Mouse (Mus musculus) neural tube, embryonic 11.5 days (tissue): ENCODE results near the gene Fam172a. TPM values are rescaled to one million over a fixed set of nuclear protein-coding genes. Genes with fewer than 3 reads are reported as not detected.

Source experiments
- ATAC-seq: fragments of 200-750 bp; cut with Nextera tagmentation; 2 replicates; pipeline ENCODE4 v1.8.0; 2017; ENCODE audit warnings: moderate number of reproducible peaks, mild to moderate bottlenecking, moderate TSS enrichment, moderate library complexity; ENCODE audit not compliant: insufficient read depth, low FRiP score, low TSS enrichment
- DNase-seq: peaks from one replicate; pipeline ENCODE4 v3.0.0-alpha.2; 2015; ENCODE audit warnings: low spot score
- H3K27ac ChIP-seq: fragments of 300-500 bp; sonication (generic); 2 replicates; pipeline ENCODE4 v1.5.1; 2014; ENCODE audit warnings: low read depth, mild to moderate bottlenecking, low read length
- H3K27me3 ChIP-seq: fragments of 300-500 bp; sonication (generic); 2 replicates; pipeline ENCODE4 v1.6.1; 2014; ENCODE audit warnings: mild to moderate bottlenecking, low read length, mixed read lengths; ENCODE audit not compliant: control insufficient read depth, insufficient read depth
- H3K36me3 ChIP-seq: fragments of 300-500 bp; sonication (generic); 2 replicates; pipeline ENCODE4 v1.6.1; 2014; ENCODE audit warnings: mild to moderate bottlenecking, low read length, moderate library complexity, mixed read lengths; ENCODE audit not compliant: control insufficient read depth, insufficient read depth
- H3K4me1 ChIP-seq: fragments of 300-500 bp; sonication (generic); 2 replicates; pipeline ENCODE4 v1.6.1; 2014; ENCODE audit warnings: low read length, mixed read lengths; ENCODE audit not compliant: control insufficient read depth, insufficient read depth
- H3K4me2 ChIP-seq: fragments of 300-500 bp; sonication (generic); 2 replicates; pipeline ENCODE4 v1.6.1; 2014; ENCODE audit warnings: low read depth, mild to moderate bottlenecking, moderate library complexity
- H3K4me3 ChIP-seq: fragments of 300-500 bp; sonication (generic); 2 replicates; pipeline ENCODE4 v1.5.1; 2014; ENCODE audit warnings: low read depth, low read length
- H3K9ac ChIP-seq: fragments of 300-500 bp; sonication (generic); 2 replicates; pipeline ENCODE4 v1.6.1; 2014; ENCODE audit warnings: mild to moderate bottlenecking, low read length
- H3K9me3 ChIP-seq: fragments of 300-500 bp; sonication (generic); 2 replicates; pipeline ENCODE4 v1.6.1; 2016; ENCODE audit warnings: low read length; ENCODE audit not compliant: control insufficient read depth
- WGBS: fragments of 180-500 bp; shearing (Covaris S2); extraction: QIAGEN DNeasy Blood & Tissue Kit; methylation state at CpG from one replicate; pipeline ENCODE4 v1.1.7; 2014; 5-methylcytosine and 5-hydroxymethylcytosine counted together
- polyA plus RNA-seq: library from polyadenylated mRNA; unstranded; fragments of >200 nt; fragmentation: Nextera tagmentation; extraction: Ambion mirVana; gene quantifications from 2 replicates; pipeline ENCODE4 v1.2.1, GENCODE M21; 2014

Fam172a gene
- polyA plus RNA-seq, 1 experiment from 2014 or later, result 38.4 TPM

DNA sequence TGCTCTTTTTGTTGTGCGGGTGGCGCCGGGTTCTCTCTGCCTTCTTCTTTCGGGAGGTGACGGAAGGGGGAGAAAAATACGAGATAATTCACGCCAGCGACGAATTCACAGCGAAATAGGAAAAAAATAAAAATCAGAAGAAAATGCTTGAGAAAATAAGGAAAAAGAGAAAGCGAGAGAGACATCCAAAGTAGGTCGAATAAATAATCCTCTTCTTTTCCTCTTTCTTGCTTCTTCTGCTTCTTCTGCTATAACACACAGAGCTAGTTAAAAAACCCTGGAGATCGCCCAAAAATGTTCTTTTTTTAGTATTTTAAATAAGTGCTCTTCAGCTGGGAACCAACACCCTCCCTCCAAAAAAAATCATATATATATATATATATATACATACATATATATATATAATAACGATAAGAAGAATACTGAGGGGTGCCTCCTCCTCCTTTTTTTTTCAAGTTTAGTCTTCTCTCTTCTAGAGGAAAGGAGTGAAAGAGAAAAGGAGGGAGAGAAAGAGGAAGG, 497.9 kb downstream of the Fam172a start, which contains the start of gene Nr2f1:
Gene Nr2f1, minus strand, starts transcription at position 116 of the 519 bp plus-strand sequence.
- H3K4me1 ChIP-seq, result peaks cover 9% of the 10 kb centered on the region; the same call in 1 of the 2 replicates
- H3K27ac ChIP-seq, result peak within 1 kb of the TSS; percentile 100
- H3K9ac ChIP-seq, result peak within 1 kb of the TSS; percentile 99
- peaks cover 5% of the 10 kb centered on the region; the same call in 1 of the 2 replicates for H3K36me3 ChIP-seq
- no peaks in the 10 kb centered on the region for H3K27me3 ChIP-seq
- H3K4me2 ChIP-seq, result peak within 1 kb of the TSS; percentile 41
- H3K9me3 ChIP-seq, result no peaks in the 10 kb centered on the region
- H3K4me3 ChIP-seq, result peak within 1 kb of the TSS; percentile 98
- DNase-seq (no peak), ATAC-seq (no peak)
- WGBS, result 0% methylated on average over 14 of the region's 14 CpGs

DNA sequence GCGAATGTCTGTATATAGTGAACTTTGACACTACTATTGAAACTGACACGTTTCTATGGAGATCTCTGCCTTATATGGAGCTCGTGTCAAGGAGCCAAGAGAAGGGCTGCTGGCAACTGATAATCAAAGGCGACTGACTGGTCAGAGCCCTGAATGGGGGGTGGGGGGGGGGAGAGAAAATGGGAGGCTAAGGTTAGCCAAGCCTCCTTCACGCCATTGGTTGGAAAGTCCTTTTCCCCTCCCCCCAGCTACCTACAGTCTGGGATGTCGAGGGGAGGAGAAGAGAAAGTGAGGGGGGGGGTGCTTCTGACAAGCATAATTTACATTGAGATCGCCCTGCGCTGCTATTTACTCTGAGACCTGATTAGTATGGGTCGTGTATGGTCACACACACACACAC, 498.6 kb downstream of the Fam172a start:
- DNase-seq (peak; percentile 91), ATAC-seq (peak; percentile 54)
- WGBS, result 0% methylated on average over 8 of the region's 9 CpGs
- Histone ChIP-seq H3K27ac (peak overlapping the region; percentile 100), H3K27me3 (no peaks in the 10 kb centered on the region), H3K36me3 (no peaks in the 10 kb centered on the region; the same call in 1 of the 2 replicates), H3K9ac (peak overlapping the region; percentile 99; the same call in 1 of the 2 replicates), H3K4me3 (peak overlapping the region; percentile 98), H3K4me2 (peak overlapping the region; percentile 41), H3K9me3 (no peaks in the 10 kb centered on the region), H3K4me1 (peaks cover 10% of the 10 kb centered on the region)

DNA sequence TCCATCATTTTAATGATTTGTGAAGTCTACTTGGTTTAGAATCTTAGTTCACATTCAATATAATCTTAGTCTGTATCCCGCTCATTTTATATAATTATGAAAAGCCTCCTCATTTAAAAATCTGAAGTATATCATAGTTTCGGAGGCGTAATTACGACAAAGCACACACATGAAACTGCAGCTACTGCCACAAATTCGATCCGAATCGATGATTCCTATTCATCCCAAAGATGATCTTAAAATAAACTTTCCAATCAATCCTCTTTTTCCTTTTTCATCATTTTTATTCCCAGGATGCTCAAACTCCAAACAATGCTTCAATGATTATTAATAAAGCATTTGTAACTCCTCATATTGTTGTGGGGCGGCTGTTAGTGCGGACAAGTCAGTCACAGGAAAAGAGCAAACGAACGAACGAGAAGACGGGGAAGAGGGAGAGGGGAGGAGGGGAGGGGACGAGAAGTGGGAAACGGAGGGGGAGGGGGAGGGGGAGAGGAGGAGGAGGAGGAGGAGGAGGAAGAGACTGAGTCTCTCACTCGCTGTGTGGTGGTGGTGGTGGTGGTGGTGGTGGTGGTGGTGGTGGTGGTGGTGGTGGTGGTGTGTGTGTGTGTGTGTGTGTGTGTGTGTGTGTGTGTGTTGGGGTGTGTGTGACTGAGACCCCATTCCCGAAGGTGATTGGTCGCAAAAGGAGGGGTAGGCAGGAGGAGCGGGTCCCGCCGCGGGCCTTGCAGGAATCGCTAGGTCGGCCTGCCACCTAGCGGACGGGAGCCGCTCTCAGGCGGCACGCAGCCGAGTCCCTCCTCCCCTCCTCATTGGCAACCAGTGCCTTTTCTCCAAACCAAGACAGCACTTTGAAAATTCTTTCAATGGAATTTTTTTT, 499.4 kb downstream of the Fam172a start:
- peak overlapping the region; percentile 97 for H3K27ac ChIP-seq
- under 1% methylated on average over 23 of the region's 30 CpGs for WGBS
- DNase-seq, result peak; percentile 96

DNA sequence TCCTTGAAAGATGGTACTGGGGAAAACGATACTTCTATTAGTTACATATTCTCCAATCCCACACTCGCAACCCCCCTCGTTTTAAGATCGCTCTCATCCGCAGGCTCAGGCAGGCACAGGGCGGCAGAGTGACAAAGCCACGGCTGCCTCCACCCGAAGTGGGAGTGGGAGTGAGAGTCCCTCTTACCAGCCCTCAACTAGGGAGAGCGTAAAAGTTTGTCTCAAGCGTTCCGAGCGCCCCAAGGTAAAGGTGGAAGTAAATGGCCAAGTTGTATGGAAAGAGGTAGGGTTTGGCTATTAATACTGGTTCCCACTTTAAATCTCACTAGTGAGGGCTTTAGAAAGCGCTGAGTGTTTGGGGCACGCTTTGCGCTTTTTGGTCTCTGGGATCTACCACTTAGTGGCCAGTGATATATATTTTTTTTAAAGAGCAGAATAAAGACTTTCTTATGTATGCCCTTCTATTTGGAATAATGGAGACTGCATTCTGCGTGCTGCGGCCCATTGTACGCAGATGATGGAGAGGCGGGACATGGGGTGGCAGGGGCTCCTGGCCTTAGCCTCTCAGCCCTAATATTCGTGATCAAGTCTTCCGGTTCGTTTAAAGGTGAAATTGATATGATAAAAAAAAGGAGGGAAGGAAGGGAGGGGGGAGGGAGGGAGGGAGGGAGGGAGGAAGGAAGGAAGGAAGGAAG, 500.2 kb downstream of the Fam172a start:
- H3K9me3 ChIP-seq, result no peaks in the 10 kb centered on the region
- peak overlapping the region; percentile 97 for H3K27ac ChIP-seq
- under 1% methylated on average over 22 of the region's 22 CpGs for WGBS
- no peaks in the 10 kb centered on the region for H3K36me3 ChIP-seq
- H3K27me3 ChIP-seq, result no peaks in the 10 kb centered on the region
- H3K4me3 ChIP-seq, result peak overlapping the region; percentile 98
- H3K4me1 ChIP-seq, result peaks cover 16% of the 10 kb centered on the region
- ATAC-seq (0 out of 2 replicates have a peak, but pooled peaks have one; percentile 6), DNase-seq (peak; percentile 50)
- H3K9ac ChIP-seq, result peak overlapping the region; percentile 94
- H3K4me2 ChIP-seq, result peak overlapping the region; percentile 77

More for the DNA sequence above, 499.4 kb downstream of the Fam172a start:
- Histone ChIP-seq H3K27me3 (no peaks in the 10 kb centered on the region), H3K4me2 (peak overlapping the region; percentile 77), H3K9ac (peak overlapping the region; percentile 94), H3K4me1 (peaks cover 11% of the 10 kb centered on the region), H3K4me3 (peak overlapping the region; percentile 98), H3K9me3 (no peaks in the 10 kb centered on the region), H3K36me3 (no peaks in the 10 kb centered on the region)
- ATAC-seq, result peak; percentile 35

DNA sequence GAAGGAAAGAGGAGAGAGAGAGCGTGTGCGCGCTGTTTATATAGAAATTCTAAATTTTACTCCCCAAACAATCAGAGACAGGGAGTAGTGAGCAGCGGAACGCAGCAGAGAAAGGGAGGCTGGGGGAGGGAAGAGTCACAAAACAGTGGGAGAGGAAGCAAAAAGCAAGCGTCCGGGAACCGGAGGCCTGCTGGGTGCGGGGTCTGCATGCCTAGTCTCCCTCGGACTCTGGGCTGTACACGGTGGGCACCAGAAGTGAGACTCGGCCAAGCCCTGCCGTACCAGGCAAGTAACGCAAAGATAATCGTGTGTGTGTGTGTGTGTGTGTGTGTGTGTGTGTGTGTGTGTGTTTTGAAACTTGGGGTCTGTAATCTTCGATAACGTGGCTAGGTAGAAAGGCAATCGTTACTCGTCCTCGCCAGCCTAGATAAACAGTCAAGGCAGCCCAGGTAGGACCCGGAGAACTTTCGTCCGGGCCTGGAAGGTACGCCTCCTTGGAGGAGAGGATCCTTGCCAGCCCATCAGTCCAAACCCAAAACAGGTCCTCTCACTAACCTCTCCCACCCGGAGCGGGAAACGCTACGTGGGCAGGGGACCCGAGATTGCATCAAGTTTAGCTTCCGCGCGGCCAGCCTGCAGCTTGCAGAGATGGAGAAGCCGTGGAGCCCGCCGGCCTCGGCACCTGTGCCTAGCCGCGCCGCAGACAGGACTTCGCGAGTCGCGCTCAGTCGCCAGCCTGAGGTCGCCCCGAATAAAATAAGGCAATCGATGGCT, 500.9 kb downstream of the Fam172a start:
- H3K4me3 ChIP-seq, result peak overlapping the region; percentile 98
- H3K9me3 ChIP-seq, result no peaks in the 10 kb centered on the region
- H3K9ac ChIP-seq, result peak overlapping the region; percentile 94
- peaks cover 20% of the 10 kb centered on the region for H3K4me1 ChIP-seq
- DNase-seq (peak; percentile 61), ATAC-seq (no peak)
- peak overlapping the region; percentile 77 for H3K4me2 ChIP-seq
- H3K27me3 ChIP-seq, result no peaks in the 10 kb centered on the region
- 0% methylated on average over 47 of the region's 47 CpGs for WGBS
- peak overlapping the region; percentile 97 for H3K27ac ChIP-seq
- H3K36me3 ChIP-seq, result no peaks in the 10 kb centered on the region

DNA sequence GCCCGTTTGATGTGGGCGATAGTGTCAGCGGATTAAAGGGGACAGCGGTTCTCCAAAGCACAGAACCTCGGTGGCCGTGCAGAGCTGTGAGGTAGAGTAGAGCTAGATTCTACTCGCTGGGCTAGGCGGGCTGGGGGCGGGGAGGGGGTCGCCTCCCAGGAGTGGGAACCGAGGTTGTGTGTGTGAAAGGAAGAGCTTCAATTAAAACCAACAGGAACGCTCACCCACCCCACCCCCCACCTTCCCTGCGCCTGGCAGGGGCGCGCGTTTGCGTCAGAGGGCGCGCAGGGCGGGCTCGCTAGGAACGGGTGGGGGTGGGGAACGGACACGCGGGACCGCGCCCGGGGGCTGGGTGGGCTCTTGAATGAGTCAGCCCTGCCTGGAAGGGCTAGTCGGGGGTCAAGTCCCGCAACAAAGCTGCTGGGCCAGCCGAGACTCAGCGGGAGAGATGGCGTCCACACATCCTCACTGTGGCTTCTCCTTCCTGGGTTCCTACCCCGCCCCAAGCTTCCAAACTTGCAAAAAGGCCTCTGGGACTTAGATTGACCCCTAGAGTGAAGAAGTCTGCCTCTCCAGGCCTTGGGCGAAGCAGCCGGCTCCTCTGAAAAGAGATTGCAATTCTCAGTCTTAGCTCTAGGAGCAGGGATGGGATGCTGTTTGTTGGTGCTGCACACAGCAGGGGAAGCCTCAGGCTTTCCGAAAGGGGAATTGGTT, 501.7 kb downstream of the Fam172a start:
- ATAC-seq (peak; percentile 36), DNase-seq (peak; percentile 87)
- H3K27ac ChIP-seq, result peak overlapping the region; percentile 97
- no peaks in the 10 kb centered on the region for H3K9me3 ChIP-seq
- H3K9ac ChIP-seq, result peak overlapping the region; percentile 94
- WGBS, result 0% methylated on average over 36 of the region's 37 CpGs
- peak overlapping the region; percentile 98 for H3K4me3 ChIP-seq
- peaks cover 23% of the 10 kb centered on the region for H3K4me1 ChIP-seq
- H3K36me3 ChIP-seq, result no peaks in the 10 kb centered on the region
- H3K27me3 ChIP-seq, result no peaks in the 10 kb centered on the region
- peak overlapping the region; percentile 77 for H3K4me2 ChIP-seq

DNA sequence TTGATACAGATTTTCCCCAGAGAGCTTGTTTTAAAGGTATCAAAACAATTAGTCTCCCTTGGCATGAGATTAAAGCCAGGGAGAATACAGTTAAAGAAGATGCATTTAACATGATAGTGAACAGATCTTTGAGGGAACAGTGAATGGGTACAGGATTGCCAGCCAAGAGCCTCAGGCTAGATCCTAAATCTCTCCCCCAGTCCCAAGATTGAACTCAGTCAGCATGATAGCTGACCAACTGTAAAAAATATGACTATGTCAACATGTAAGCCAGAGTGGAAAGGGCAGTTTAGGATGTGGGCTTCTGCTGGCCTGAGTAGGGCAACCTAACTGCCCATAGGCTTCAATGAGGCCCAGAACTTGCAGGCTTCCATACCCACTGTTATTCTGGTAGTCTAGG, 503.6 kb downstream of the Fam172a start:
- Histone ChIP-seq H3K4me2 (no peak overlapping the region), H3K9ac (no peak overlapping the region), H3K4me1 (peaks cover 39% of the 10 kb centered on the region), H3K4me3 (no peak overlapping the region), H3K27ac (no peak overlapping the region), H3K9me3 (no peaks in the 10 kb centered on the region), H3K36me3 (no peaks in the 10 kb centered on the region), H3K27me3 (no peaks in the 10 kb centered on the region)
- DNase-seq, result no peak
- no peak for ATAC-seq
